Mouse (Mus musculus): ENCODE results near the gene Frem1.
A peak's percentile ranks its signal among the peaks of the same experiment; 100 is the strongest.

The Frem1 gene

GRCm38 (mm10) chr4:83020759-83021555 lies 31.2 kb downstream of the Frem1 start:
- no peak for DNase-seq

GRCm38 (mm10) chr4:83018111-83019105 lies 33.7 kb downstream of the Frem1 start:
- no peak for DNase-seq

GRCm38 (mm10) chr4:83014538-83014937 lies 37.6 kb downstream of the Frem1 start:
- DNase-seq, result no peak

- no peak for DNase-seq
Observed at GRCm38 (mm10) chr4:83004086-83004485, 48.1 kb downstream of the Frem1 start.

- DNase-seq, result no peak
Observed at GRCm38 (mm10) chr4:82992042-82992441, 60.1 kb downstream of the Frem1 start.

- no peak for DNase-seq
Observed at GRCm38 (mm10) chr4:82990973-82991695, 61.0 kb downstream of the Frem1 start.

GRCm38 (mm10) chr4:82972381-82972780 lies 79.8 kb downstream of the Frem1 start:
- no peak for DNase-seq

GRCm38 (mm10) chr4:82970901-82971648 lies 81.1 kb downstream of the Frem1 start:
- no peak for DNase-seq

GRCm38 (mm10) chr4:82961024-82961423 lies 91.1 kb downstream of the Frem1 start:
- no peak for DNase-seq

GRCm38 (mm10) chr4:82957827-82958538 lies 94.2 kb downstream of the Frem1 start:
- DNase-seq, result no peak

- no peak for DNase-seq
Observed at GRCm38 (mm10) chr4:82953992-82954391, 98.1 kb downstream of the Frem1 start.

GRCm38 (mm10) chr4:82949511-82949910 lies 102.6 kb downstream of the Frem1 start:
- DNase-seq, result no peak

GRCm38 (mm10) chr4:82946721-82947120 lies 105.4 kb downstream of the Frem1 start:
- peak in 1 of 2 experiments; percentile 32 for DNase-seq

GRCm38 (mm10) chr4:82946276-82946612 lies 105.9 kb downstream of the Frem1 start:
- DNase-seq, result peak; percentile 66 to 72

GRCm38 (mm10) chr4:82945572-82946275 lies 106.4 kb downstream of the Frem1 start:
- DNase-seq, result peak; percentile 74 to 79

- DNase-seq, result no peak
Observed at GRCm38 (mm10) chr4:82940680-82941079, 111.5 kb downstream of the Frem1 start.

GRCm38 (mm10) chr4:82940248-82940647 lies 111.9 kb downstream of the Frem1 start:
- DNase-seq, result no peak

GRCm38 (mm10) chr4:82934308-82934707 lies 117.8 kb downstream of the Frem1 start:
- peak; percentile 38 to 51 for DNase-seq

- DNase-seq, result peak; percentile 82 to 94
Observed at GRCm38 (mm10) chr4:82933698-82934210, 118.4 kb downstream of the Frem1 start.

- no peak for DNase-seq
Observed at GRCm38 (mm10) chr4:82930079-82930478, 122.1 kb downstream of the Frem1 start.

GRCm38 (mm10) chr4:82921962-82922361 lies 130.2 kb downstream of the Frem1 start:
- no peak for DNase-seq
